8 mouse cellular contexts compared by ENCODE assay signal in the genomic region with DNA sequence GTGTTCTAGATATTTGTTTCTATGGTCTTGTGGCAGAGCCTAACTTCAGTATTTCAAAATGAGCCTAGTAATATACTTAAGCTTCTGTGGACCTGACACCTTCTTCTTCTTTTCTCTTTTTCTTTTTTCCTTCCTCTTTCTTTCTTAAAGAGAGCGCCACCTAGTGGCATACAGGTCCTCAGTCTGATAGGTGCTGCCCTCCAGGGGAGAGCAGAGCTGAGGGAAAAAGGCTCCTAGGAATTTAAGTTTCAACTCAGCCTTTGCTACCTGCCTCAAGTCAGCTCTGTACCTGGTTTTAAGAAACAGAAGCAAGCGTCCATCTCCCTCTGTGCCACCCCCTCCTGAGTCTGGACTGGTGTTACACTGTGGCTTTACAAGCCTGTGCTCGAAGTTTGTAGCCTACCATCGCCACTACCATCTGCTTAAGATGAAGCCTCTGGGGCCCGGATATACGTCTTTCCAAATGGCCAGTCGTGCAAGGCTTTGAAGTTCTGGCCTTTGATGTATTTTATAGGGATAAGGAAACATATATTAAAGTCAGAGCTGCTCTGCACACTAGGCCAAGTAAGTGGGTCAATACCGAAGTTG.
DNase-seq lines count a peak whose midpoint lies in the region; ATAC-seq lines count a peak whose summit lies in the region.

No protein-coding gene starts in this region.

- peaks cover 5% of the 10 kb centered on the region for H3K4me1 ChIP-seq in midbrain, embryonic 11.5 days (ENCODE audit: control insufficient read depth, insufficient read depth, low read length)
- peaks cover 2% of the 10 kb centered on the region; the same call in 1 of the 2 replicates for H3K4me1 ChIP-seq in midbrain, embryonic 16.5 days (ENCODE audit: control insufficient read depth, insufficient read depth, low read length)

- no peak overlapping the region for H3K4me2 ChIP-seq in midbrain, embryonic 11.5 days
- H3K4me2 ChIP-seq in midbrain, embryonic 16.5 days (ENCODE audit: low read length) = no peak overlapping the region

- no peak overlapping the region for H3K27ac ChIP-seq in midbrain, embryonic 11.5 days (ENCODE audit: low read depth, low read length)
- no peak overlapping the region for H3K27ac ChIP-seq in midbrain, embryonic 16.5 days (ENCODE audit: low read length)

- no peaks in the 10 kb centered on the region for H3K9me3 ChIP-seq in midbrain, embryonic 11.5 days (ENCODE audit: control insufficient read depth, low read length)
- no peaks in the 10 kb centered on the region for H3K9me3 ChIP-seq in midbrain, embryonic 16.5 days (replicated peaks; ENCODE audit: control insufficient read depth, low read length, poor library complexity, severe bottlenecking)

- no peak for DNase-seq in cerebellum, adult 11 months
- no peak for DNase-seq in midbrain, embryonic 11.5 days (ENCODE audit: low spot score, missing footprints)
- peak; percentile 42 to 47 for DNase-seq in cerebellum, postnatal 14 days
- peak; percentile 29 for DNase-seq in kidney, postnatal 14 days
- no peak for DNase-seq in B cell, adult 2 months

- peak; percentile 59 for ATAC-seq in cerebellum, adult (ENCODE audit: insufficient number of reproducible peaks, low FRiP score, low TSS enrichment)
- ATAC-seq in midbrain, embryonic 11.5 days (ENCODE audit: low FRiP score) = peak; percentile 49; the same call in 1 of the 2 replicates
- no peak for ATAC-seq in midbrain, embryonic 16.5 days
- peak; percentile 63 for ATAC-seq in megakaryocyte-erythroid progenitor cell, adult 5-6 weeks (replicated peaks; ENCODE audit: low FRiP score, low TSS enrichment, poor library complexity, severe bottlenecking)

- no peaks in the 10 kb centered on the region for H3K27me3 ChIP-seq in midbrain, embryonic 11.5 days (ENCODE audit: control insufficient read depth, insufficient read depth, low read length)
- no peaks in the 10 kb centered on the region; the same call in 1 of the 2 replicates for H3K27me3 ChIP-seq in midbrain, embryonic 16.5 days (ENCODE audit: control insufficient read depth, insufficient read depth, low read depth, low read length)

- no peaks in the 10 kb centered on the region for H3K36me3 ChIP-seq in midbrain, embryonic 11.5 days (ENCODE audit: control insufficient read depth, insufficient read depth, low read length)
- H3K36me3 ChIP-seq in midbrain, embryonic 16.5 days (ENCODE audit: control insufficient read depth, insufficient read depth, low read length) = no peaks in the 10 kb centered on the region

- H3K9ac ChIP-seq in midbrain, embryonic 11.5 days (ENCODE audit: low read length) = no peak overlapping the region
- no peak overlapping the region for H3K9ac ChIP-seq in midbrain, embryonic 16.5 days (ENCODE audit: low read depth, low read length)

- no peak overlapping the region for H3K4me3 ChIP-seq in midbrain, embryonic 11.5 days (ENCODE audit: low read depth, low read length)
- no peak overlapping the region for H3K4me3 ChIP-seq in midbrain, embryonic 16.5 days (ENCODE audit: low read depth, low read length)

- WGBS in midbrain, embryonic 11.5 days = 59% methylated on average over 8 of the region's 8 CpGs
- WGBS in midbrain, embryonic 16.5 days = 56% methylated on average over 8 of the region's 8 CpGs

Comparison
In these comparisons a context has a peak if more than half of its experiments do, and no peak if none do; other contexts are left out.
1. DNase-seq: peak in cerebellum, postnatal 14 days (2 of 2) and kidney, postnatal 14 days (single experiment); none in cerebellum, adult 11 months (single experiment), midbrain, embryonic 11.5 days (single experiment) and B cell, adult 2 months (0 of 2).